Mouse (Mus musculus) E14TG2a.4 (cell line): ENCODE measurements around the gene Sult2a7.

Source experiments
- H3K27me3 ChIP-seq: 2 replicates; pipeline ENCODE4 v1.6.1; 2014; ENCODE audit warnings: low read length, control low read depth; ENCODE audit not compliant: insufficient read depth
- H3K36me3 ChIP-seq: 2 replicates; pipeline ENCODE4 v1.6.1; 2014; ENCODE audit warnings: low read length, control low read depth; ENCODE audit not compliant: insufficient read depth
- H3K4me1 ChIP-seq: replicated peaks from 2 replicates; pipeline ENCODE4 v1.6.1; 2014; ENCODE audit warnings: low read depth, low read length, control low read depth
- H3K4me3 ChIP-seq: replicated peaks from 2 replicates; pipeline ENCODE4 v1.5.1; 2014; ENCODE audit warnings: mild to moderate bottlenecking, low read length
- H3K9me3 ChIP-seq: 2 replicates; pipeline ENCODE4 v1.6.1; 2014; ENCODE audit warnings: low read length, control low read depth
- CTCF ChIP-seq: conservative IDR thresholded peaks from 2 replicates; pipeline ENCODE4 v1.5.1; 2014; ENCODE audit warnings: low read length
- NANOG ChIP-seq: IDR thresholded peaks from 2 replicates; pipeline ENCODE4 v1.6.1; 2014; ENCODE audit warnings: borderline replicate concordance, low read length, mixed read lengths
- POU5F1 ChIP-seq: IDR thresholded peaks from 2 replicates; pipeline ENCODE4 v1.6.1; 2014; ENCODE audit warnings: low read length, borderline replicate concordance

Gene Sult2a7

DNA sequence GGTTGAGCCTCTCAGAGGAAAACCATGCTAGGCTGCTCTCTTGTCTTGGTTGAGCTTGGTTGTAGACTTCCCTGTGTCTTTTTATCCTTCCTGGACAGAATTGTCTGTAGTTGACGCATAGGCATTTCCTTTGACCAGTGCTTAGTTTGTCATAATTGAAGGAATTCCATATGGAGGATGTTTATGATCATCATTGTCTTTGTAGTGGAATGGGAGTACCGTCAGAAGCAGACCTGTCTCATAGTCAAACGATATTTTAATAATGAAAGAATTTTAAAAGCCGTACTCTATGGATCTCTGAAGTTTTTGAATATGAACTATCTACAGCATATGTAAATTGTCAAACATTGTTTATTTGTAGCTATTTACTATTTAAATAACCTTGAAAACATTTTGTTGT, at the start of gene Sult2a7:
TSS of gene Sult2a7 (minus strand) at position 101 of the 400 bp plus-strand sequence.
- TF ChIP-seq CTCF (no peak), POU5F1 (no peak), NANOG (no peak)

DNA sequence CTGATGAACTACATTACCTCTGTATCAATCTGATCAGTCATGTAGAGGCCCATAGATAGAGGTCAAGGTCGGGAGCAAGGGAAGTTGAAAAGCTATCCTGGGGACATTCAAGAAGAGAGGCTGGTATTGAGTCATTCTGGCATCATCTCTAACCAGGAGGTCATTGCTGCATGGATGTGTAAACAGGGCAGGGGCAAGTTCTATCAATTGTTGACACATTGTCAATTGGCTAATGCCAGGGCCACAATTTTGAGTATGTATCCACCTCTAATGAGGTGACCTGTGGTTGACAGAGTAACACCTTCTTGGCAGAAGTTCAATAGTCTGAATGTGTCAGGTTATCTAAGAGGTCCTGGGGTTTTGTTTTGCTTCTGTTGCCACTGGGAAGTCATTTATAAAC, 31.2 kb upstream of the Sult2a7 start:
- H3K4me3 ChIP-seq, result no peak overlapping the region
- no peak for TF ChIP-seq NANOG
- no peak for TF ChIP-seq POU5F1
- no peak for TF ChIP-seq CTCF
- no peaks in the 10 kb centered on the region for H3K4me1 ChIP-seq
- H3K27me3 ChIP-seq, result no peaks in the 10 kb centered on the region
- no peaks in the 10 kb centered on the region for H3K9me3 ChIP-seq
- H3K36me3 ChIP-seq, result no peaks in the 10 kb centered on the region

More for the DNA sequence above, at the start of gene Sult2a7:
- H3K36me3 ChIP-seq, result no peaks in the 10 kb centered on the region
- H3K4me3 ChIP-seq, result no peak within 1 kb of the TSS
- no peaks in the 10 kb centered on the region for H3K27me3 ChIP-seq
- no peaks in the 10 kb centered on the region for H3K4me1 ChIP-seq
- H3K9me3 ChIP-seq, result no peaks in the 10 kb centered on the region

DNA sequence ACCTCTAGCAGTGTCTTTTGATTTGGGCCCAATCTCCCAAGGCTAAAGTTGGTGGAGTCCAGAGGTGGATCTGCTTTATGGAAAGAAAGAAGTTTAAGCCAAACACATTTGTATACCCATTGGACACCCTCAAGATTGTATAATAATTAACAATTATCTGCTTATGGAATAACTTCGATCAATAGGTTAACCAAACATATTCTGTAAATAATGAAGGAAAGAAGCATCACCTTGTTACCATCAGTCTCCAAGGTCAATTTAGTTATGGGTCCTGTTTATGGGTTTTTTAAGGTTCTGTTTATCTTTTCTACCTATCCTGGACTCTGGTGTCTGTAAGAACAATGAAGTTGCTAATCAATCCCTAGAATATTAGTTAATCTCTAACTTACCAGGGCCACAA, 28.6 kb upstream of the Sult2a7 start:
- no peaks in the 10 kb centered on the region for H3K9me3 ChIP-seq
- H3K4me1 ChIP-seq, result no peaks in the 10 kb centered on the region
- TF ChIP-seq CTCF (no peak), NANOG (no peak), POU5F1 (no peak)
- H3K4me3 ChIP-seq, result no peak overlapping the region
- no peaks in the 10 kb centered on the region for H3K36me3 ChIP-seq
- H3K27me3 ChIP-seq, result no peaks in the 10 kb centered on the region

DNA sequence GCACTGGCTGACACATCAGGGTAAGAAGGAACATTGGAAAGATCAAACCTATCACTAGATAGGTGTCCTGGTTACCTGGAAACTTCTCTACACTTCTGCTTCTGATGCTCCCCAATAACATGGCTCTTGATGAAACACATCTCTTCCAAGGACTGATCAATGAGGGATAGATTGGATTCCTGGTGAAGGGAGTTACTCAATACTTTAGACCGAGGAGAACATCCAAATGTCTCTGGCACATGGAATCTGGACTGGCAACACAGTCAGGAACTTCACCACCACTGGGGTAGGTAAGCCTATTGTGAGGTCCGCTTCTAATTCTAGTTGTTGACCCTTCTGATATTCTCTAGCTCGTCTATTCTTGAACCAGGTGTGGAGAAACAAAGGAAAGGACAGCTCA, 24.3 kb upstream of the Sult2a7 start:
- no peak for TF ChIP-seq CTCF
- no peak for TF ChIP-seq NANOG
- TF ChIP-seq POU5F1, result no peak
- H3K9me3 ChIP-seq, result peaks cover 3% of the 10 kb centered on the region

DNA sequence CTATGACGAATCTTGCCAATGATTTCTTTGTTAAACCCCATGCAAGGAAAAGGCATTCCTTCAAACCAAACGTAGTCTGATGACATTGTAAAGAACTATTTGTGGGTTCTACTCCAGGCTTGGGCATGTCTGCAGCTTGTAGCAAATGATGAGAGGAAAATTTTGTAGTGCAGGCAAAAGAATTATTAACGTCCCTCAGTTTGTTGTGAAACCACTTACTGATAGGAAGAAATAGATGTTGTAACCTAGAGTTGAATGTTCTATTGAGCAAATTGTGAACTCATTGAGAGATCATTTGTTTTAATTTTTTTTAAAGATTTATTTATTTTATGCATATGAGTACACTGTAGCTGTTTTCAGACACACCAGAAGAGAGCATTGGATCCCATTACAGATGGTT, 1.1 kb downstream of the Sult2a7 start:
- Histone ChIP-seq H3K9me3 (no peaks in the 10 kb centered on the region), H3K4me3 (no peak overlapping the region), H3K27me3 (no peaks in the 10 kb centered on the region), H3K4me1 (no peaks in the 10 kb centered on the region), H3K36me3 (no peaks in the 10 kb centered on the region)
- TF ChIP-seq NANOG (no peak), CTCF (no peak), POU5F1 (no peak)

More for the DNA sequence above, 24.3 kb upstream of the Sult2a7 start:
- Histone ChIP-seq H3K36me3 (no peaks in the 10 kb centered on the region), H3K27me3 (no peaks in the 10 kb centered on the region), H3K4me3 (no peak overlapping the region), H3K4me1 (no peaks in the 10 kb centered on the region)

DNA sequence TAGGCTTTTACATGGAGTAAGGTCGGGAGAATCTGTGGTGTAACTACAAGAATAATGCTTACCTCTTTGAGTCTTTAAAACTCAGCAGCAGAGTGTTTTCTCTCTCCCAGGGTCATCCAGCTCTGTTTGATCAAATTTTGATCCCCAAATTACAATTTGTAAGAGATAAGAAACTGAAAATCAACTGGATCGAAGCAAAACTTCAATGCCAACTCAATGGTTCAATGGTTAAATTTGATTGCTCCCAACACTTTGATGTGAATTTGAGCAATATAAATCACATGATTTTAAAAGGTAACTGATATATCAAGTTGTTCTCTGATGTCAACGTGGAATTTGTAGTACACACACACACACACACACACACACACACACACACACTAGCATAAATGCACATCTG, 47.5 kb downstream of the Sult2a7 start, which contains the start of gene Sult2a8:
TSS of gene Sult2a8 (minus strand) at position 236 of the 400 bp plus-strand sequence.
- Histone ChIP-seq H3K4me1 (no peaks in the 10 kb centered on the region), H3K4me3 (no peak within 1 kb of the TSS), H3K27me3 (no peaks in the 10 kb centered on the region), H3K36me3 (no peaks in the 10 kb centered on the region), H3K9me3 (peaks cover 9% of the 10 kb centered on the region)
- TF ChIP-seq POU5F1 (no peak), NANOG (no peak), CTCF (no peak)

DNA sequence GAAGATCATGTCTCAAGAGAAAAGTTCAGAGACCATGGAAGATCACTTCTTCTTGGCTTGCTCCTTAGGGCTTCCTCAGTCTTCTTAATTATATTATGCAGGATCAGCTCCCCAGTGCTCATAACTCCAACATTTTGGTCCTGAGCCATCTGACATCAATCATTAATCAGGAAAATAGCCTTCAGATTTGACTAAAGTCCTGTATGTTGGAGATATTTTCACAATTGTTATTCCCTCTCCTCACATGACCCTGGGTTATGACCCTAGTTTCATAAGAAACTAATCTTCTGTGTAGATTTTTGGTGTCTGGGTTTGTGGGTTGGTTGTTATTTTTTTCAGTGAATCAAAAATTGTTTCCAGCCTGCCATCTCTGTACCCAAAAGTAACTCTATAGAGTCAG, 54.4 kb downstream of the Sult2a7 start:
- Histone ChIP-seq H3K4me1 (no peaks in the 10 kb centered on the region), H3K36me3 (no peaks in the 10 kb centered on the region), H3K4me3 (no peak overlapping the region), H3K27me3 (no peaks in the 10 kb centered on the region), H3K9me3 (peaks cover 9% of the 10 kb centered on the region)
- TF ChIP-seq POU5F1 (no peak), CTCF (no peak), NANOG (no peak)

DNA sequence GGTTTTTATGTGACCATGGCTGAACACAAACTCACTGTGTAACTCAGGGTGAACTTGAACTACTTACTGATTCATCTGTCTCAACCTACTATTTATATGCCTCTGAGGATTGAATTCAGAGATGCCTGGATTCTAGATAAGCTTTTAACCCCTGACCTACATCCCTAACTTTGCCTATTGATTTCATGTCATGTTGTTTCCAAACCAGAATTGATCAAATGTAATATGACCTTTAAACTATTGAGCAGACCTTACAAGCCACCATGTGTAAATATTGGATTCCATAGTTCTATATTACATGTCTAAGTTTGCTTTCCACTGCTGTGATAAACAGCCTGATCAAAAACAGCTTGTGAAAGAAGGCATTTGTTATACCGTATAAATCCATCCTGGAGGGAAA, 55.5 kb downstream of the Sult2a7 start:
- peaks cover 2% of the 10 kb centered on the region; the same call in 1 of the 2 replicates for H3K9me3 ChIP-seq
- no peak for TF ChIP-seq NANOG
- no peak for TF ChIP-seq CTCF
- TF ChIP-seq POU5F1, result no peak
- H3K4me1 ChIP-seq, result no peaks in the 10 kb centered on the region
- H3K36me3 ChIP-seq, result no peaks in the 10 kb centered on the region
- H3K4me3 ChIP-seq, result no peak overlapping the region
- H3K27me3 ChIP-seq, result no peaks in the 10 kb centered on the region

DNA sequence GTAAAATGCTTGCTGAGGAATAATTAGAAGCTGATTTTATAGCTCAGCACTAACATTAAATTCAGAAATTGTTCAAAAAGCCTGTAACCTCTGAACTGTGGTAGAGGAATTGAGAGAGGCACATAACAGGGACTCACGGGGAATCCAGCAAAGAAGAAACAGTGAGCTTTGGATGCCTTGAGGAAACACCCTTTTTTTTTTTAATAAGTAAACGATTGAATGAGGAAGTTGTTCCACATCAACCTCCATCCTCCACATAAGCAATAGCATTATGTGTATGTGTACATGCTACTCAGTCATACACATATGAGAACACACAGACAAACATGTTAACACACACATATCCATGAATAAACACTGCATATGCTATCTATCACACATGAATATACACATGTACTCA, 56.0 kb downstream of the Sult2a7 start:
- Histone ChIP-seq H3K4me1 (no peaks in the 10 kb centered on the region), H3K4me3 (no peak overlapping the region), H3K9me3 (no peaks in the 10 kb centered on the region; the same call in 1 of the 2 replicates), H3K36me3 (no peaks in the 10 kb centered on the region), H3K27me3 (no peaks in the 10 kb centered on the region)
- no peak for TF ChIP-seq POU5F1
- no peak for TF ChIP-seq NANOG
- no peak for TF ChIP-seq CTCF
